8 mouse cellular contexts compared by ENCODE assay signal in the genomic region with DNA sequence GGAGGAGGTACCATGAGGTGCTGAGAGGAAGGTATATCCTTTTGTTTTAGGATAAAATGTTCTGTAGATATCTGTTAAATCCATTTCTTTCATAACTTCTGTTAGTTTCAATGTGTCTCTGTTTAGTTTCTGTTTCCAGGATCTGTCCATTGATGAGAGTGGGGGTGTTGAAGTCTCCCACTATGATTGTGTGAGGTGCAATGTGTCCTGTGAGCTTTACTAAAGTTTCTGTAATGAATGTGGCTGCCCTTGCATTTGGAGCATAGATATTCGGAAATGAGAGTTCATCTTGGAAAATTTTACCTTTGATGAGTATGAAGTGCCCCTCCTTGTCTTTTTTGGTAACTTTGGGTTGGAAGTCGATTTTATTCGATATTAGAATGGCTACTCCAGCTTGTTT.
DNase-seq lines count a peak whose midpoint lies in the region.
"Not testable (repeated sequence)": the region's sequence is repeated elsewhere in the genome, so short reads cannot be mapped to it uniquely, and the experiment has no call there.

No protein-coding gene starts in this region.

- intact Hi-C loops in heart, postnatal 36 days (cut with DNase I); left cerebral cortex, postnatal 14 days (cut with DNase I): not testable (repeated sequence)

- peak; percentile 8 for DNase-seq in adrenal gland, adult 2 months
- DNase-seq in gastrocnemius, adult 18-20 months (ENCODE audit: low spot score), result peak; percentile 25
- peak; percentile 11 to 17 for DNase-seq in heart, postnatal 36 days
- DNase-seq in kidney, adult 9 months, result peak; percentile 15
- peak; percentile 6 to 8 for DNase-seq in left cerebral cortex, postnatal 14 days (ENCODE audit: low spot score in 2 of 2)
- peak; percentile 1 to 4 for DNase-seq in right cerebral cortex, postnatal 36 days (ENCODE audit: low spot score in 2 of 2)
- peak; percentile 10 to 41 for DNase-seq in thymus, postnatal 10 days (ENCODE audit: low spot score in 2 of 2)
- peak; percentile 13 for DNase-seq in urinary bladder, postnatal 10 days (ENCODE audit: low spot score)

Comparison
In these comparisons a context has a peak if more than half of its experiments do, and no peak if none do; other contexts are left out.
1. Peak in every context shown above with its lines: DNase-seq.